Mouse (Mus musculus): ENCODE data around the gene Tmed5.
"Not testable (repeated sequence)": the region's sequence is repeated elsewhere in the genome, so short reads cannot be mapped to it uniquely, and the experiment has no call there.

Gene Tmed5

DNA sequence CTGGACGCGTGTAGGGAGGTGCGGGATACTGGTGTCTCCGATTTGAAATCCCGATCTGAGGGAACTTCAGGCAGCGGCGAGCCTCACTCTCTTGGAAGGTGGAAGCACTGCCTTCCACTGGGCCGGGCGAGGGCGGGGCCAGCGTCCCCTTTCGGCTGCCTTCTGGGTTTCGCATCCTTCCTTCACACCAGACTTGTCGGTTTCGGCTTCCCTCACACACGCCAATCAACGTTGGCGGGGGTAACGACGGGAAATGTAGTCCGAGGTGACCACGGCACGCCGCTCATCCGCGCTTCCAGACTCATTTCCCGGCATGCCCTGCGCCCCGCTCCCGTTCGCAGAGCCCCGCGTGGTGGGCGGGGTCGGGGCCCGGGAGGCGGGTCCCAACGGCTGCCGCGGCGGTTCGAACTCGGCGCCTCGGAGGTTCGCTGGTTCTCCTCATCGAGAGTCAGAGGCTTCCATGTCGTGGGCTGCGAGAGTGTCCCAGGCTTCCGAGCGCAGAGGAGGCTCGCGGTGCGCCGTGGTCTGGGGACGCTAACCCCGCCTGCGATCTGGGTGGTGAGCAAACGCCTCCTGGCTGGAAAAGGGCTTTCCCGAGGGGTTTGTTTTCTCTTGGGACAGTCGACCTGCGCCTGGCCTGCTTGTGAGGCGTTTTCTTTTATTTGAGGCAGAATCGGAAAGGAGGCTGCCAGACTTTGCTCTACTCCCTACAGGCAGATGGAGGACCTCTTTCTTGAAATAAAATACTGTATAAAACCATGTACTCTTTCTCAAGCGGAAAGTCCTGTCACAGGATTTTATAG, at the start of gene Tmed5, which contains the start of gene Ccdc18:
Gene Tmed5, minus strand, starts transcription at position 180 of the 803 bp plus-strand sequence.
Gene Ccdc18, plus strand, starts transcription at position 435 of the 803 bp plus-strand sequence.
- CTCF ChIA-PET, result no interaction called here

DNA sequence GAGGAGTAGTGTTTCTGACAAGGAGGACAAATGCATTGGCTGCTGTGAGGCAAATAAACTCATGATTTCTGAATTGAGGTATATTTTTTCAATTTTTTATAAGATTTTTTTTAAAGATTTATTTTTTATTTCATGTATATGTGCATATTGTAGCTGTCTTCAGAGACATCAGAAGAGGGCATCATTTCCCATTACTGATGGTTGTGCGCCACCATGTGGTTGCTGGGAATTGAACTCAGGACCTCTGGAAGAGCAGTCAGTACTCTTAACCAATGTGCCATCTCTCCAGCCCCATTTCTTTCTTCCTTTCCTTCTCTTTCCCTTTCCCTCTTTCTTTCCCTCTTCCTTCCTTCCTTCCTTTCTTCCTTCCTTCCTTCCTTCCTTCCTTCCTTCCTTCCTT, 31.3 kb upstream of the Tmed5 start:
- CTCF ChIA-PET, result no interaction called here

DNA sequence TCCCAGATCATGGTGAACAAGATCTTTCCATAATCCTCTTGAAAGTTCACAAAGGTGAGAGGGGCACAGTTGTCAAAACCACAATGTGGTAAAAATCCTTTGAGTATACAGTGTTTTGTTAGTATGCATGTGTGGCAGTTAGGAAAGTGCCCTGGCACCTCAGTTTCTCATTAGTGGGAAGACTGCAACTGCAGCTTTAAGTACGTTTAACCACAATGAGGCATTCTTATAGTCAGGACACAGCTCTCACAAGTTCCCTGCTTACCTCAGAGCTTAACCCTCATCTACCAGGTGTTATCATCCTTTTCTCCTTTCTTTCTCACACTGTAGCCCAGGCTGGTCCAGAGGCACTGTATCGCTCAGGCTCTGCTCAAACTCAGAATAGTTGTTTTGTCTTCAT, 28.4 kb upstream of the Tmed5 start:
- CTCF ChIA-PET, result no interaction called here

DNA sequence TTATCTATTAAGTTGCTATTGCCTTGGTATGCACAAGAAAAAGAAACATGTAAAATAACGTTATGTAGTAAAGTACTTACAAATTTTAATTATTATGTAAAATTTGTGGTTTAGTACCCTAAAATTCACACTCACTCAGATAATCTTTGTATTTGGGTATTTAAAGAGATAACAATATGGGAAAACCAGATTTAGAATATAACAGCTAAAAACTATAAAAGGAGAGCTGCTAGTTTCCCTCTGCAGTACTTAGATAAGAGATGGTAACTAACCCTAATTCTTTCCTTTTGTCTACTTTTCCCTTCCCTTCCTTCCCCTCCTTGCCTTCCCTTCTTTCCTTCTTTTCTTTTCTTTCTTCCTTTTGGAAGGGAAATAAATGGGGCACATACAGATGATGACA, 20.2 kb upstream of the Tmed5 start:
- CTCF ChIA-PET, result no interaction called here

DNA sequence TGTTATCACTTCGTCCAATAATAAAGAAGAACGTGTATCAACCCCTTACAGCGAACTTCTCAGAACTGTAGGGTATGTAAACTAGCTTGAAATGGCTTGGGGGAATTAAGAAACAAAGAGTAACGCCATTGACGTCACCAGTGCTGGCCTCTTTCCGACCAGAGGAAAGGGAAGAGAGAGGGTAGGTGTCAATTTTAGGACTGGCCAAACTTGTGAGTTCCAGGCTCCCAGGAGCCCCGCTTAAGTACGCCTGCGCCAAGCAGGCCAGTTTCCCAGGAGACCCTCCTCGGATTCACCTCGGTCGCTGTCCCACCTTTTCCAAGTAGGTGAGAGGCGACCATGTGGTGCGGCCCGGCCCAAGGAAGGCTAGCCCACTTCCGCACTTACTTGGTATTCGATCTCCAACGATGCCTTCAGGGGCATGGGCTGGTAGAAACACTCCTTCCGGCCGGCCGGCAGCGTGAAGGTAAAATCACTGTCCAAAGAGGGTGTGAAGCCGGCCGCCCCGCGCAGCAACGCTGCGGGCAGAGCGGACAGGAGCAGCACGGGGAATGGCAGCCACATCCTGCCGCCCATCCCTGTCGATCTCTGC, 475 bp downstream of the Tmed5 start:
- CTCF ChIA-PET, result no interaction called here

DNA sequence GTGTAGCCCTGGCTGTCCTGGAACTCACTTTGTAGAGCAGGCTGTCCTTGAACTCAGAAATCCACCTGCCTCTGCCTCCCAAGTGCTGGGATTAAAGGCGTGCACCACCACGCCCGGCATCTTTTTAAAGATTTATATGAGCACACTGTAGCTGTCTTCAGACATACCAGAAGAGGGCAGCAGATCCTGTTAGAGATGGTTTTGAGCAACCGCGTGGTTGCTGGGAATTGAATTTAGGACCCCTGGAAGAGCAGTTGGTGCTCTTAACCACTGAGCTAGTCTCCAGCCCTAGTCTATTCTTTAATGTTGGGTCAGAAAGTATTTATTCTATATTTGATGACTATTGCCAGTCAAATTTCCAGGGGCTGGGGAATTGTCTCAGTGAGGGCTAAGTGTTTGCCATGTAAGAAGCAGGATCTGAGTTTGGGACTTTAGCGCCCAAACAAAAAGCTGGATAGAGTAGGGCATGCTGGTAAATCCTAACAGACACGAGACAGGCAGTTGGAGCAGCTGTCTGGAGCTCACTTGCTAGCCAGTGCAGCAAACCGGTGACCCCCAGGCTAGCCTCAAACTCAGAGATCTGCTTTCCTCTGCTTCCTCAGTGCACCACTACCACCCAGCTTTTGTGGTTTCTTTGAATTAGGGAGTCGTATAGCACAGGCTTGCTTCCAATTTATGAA, 12.1 kb downstream of the Tmed5 start:
- CTCF ChIA-PET, result no interaction called here

DNA sequence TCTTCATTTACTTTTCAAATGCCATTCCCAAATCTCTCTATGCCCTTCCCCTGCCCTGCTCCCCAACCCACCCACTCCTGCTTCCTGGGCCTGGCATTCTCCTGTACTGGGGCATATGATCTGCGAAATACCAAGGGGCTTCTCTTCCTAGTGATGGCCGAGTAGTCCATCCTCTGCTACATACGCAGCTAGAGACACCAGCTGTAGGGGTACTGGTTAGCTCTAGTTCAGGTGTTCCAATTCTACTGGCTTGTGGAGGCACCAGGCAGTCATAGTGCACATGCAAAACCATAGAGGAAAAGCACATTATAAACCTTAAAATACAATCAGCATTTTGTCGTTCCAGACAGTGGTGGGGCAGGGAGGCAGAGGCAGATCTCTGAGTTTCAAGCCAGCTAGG, 14.7 kb downstream of the Tmed5 start:
- CTCF ChIA-PET, result no interaction called here

DNA sequence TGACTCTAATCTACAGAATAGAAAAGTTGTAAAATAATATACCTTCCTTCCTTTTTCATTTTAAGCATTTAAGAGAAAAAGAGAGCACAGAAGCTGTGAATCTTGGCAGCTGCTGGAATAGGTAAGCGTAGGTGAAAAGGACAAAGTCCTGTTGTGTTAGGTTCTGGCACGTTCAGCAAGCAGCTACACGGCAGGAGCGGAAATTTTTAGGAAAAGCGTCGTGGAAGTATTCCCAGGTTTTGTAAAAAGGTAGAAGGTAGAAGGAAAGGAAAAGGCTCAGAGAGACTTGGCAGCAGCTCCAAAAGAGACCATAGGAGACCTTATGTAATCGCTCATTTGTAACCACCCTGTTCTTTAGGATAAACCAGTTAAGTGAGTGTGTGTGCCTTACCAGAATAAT, 23.1 kb downstream of the Tmed5 start:
- CTCF ChIA-PET, result no interaction called here

DNA sequence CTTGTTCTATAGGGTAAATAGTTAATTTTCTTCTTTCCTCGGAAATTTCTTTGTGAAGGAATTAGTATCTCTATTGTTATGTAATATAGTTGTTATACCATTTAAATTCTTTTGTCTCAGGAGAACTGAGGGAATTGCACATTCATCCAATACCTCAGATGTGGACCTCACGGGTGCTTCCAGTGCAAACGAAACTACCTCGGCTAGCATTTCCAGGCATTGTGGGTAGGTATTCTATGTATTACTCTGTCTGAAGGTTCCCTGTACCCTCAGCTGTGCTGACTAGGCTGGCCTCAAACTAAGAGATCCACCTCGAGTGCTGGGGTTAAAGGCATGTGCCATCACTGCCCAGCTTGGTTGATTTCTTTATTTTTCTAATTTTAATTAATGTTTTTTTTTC, 28.1 kb downstream of the Tmed5 start:
- CTCF ChIA-PET, result interaction anchor here (0.6 kb wide), 1 partner anchor 22 kb away, joined by 4 read pairs; no protein-coding TSS in a partner anchor

DNA sequence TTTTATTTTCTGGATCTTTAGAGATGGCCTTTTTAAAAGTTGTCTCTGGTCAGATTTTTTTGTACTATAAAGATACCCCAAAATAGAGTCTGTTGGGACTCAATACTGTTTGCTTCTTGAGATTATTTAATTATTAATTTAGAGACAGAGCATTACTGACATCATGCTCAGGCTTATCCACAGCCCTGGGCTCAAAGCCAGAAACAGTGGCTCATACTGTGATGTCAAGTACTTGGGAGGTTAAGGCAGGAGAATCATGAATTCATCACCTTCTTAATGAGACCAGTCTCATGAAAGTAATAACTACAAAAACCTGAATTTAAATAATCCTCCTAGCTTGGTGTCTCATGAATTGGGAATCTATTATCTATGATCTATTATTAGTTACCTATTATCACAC, 32.2 kb downstream of the Tmed5 start:
- CTCF ChIA-PET, result no interaction called here

DNA sequence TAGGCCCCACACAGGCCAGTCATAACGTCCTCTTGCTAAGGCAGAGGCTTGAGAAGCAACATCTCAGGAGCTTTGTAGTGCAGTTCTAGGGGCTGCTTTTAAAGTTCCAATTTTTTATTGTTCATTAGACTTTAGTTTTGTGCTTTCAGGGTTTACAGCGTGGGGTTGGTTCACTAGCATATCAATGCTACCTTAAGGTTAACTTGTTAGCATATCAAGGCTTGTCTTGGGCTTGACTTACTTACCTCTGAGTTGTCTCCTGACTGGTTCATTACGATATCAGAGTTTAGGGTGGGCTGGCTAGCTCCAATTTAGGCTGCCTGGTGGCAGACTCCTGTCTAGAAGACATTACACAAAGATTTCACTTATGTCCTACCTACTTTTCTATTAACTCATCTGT, 34.7 kb downstream of the Tmed5 start:
- CTCF ChIA-PET, result no interaction called here

DNA sequence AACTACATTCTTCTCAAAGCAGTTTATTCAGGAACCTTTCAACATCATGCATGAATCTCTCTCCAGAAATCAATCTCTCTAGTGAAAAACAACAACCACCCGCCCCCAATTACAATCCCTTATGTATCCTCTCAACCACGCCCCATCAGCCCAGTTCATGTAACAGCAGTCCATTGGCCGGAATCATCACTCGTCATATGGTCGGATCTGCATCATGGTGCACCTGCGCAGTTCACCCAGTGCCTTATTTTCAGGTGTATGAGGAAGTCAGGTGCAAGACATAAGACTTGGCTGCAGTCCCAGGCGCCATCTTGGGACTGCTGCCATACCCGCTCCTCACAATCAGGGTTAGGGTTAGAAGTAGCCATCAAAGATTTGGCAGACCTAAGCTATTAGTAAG, 39.7 kb downstream of the Tmed5 start:
- CTCF ChIA-PET, result not testable (repeated sequence)

DNA sequence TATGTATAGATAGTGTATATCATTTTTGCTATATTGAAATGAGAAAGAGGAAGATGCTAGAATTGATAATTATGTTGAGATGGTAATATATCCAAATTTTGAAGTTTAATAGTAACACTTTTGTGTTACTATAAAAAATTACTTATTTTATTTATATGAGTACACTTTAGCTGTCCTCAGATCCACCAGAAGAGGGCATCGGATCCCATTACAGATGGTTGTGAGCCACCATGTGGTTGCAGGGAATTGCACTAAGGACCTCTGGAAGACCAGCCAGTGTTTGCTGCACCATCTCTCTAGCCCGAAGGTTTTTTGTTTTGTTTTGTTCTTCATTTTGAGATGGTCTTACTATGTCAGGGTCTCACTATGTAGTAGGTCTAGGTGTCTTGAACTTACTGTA, 47.0 kb downstream of the Tmed5 start:
- CTCF ChIA-PET, result no interaction called here

DNA sequence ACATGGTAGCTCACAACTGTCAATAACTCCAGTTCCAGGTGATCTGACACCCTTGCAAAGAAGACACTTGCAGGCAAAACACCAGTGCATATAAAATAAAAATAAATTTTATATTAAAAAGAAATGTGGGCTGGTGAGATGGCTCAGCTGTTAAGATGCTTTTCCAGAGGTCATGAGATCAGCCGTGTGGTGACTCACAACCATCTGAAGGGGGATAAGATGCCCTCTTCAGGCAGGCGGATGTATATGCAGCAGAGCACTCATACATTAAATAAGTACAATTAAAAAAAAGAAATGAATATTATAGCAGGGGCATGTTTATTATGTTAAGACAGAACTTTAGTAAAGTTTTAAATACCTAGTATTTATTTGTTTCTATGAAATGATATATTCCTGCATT, 50.0 kb downstream of the Tmed5 start:
- CTCF ChIA-PET, result interaction anchor here (0.6 kb wide), 1 partner anchor 22 kb away, joined by 4 read pairs; no protein-coding TSS in a partner anchor

DNA sequence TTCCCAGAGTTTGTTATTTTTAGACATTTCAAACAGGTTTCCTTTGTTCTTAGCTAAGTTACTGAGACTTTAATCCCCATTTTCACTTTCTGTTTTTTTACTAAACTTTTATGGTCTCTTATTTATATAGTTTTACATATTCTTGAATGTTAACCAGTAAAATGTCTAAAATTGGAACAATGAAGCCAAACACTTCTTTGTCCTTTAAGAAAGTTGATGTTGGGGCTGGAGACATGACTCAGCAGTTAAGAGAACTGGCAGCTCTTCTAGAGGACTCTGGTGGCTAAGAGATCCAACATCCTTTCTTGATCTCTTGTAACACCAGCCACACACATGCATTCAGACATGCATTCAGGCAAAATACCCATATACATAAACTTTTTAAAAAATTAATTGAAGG, 52.8 kb downstream of the Tmed5 start:
- CTCF ChIA-PET, result interaction anchor here (0.5 kb wide), 1 partner anchor 17 kb away, joined by 4 read pairs; no protein-coding TSS in a partner anchor

DNA sequence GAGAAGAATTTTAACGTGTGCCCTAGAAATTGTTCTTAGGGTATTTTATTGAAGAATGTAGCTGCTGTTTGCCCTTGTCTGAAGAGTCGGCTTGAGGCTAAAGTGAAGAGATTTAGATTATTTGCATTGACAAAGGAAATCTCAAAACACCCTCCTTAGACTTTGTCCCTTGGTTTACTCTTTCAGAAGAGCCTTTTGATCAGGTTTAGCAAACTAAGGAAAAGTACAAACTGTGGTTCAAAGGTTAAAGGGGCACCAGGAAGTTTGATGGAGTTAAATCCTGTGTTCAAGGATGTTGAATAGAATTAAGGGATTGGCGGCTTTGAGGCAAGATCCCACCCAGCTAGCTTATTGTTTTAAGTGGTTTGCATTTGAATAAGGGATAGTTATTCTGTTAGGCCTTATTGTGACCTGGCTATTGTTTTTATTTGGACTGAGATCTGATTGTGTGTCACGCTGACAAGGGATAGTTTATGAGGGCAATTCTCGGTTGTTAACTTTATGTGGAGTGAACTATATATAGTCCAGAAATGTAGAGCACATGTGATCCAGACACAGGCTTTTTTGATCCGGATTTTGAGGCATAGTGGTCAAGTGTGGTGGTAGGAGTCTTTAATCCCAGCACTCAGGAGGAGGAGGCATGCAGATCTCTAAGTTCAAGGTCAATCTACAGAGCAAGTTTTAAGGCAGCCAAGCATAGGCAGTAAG, 55.4 kb downstream of the Tmed5 start:
- CTCF ChIA-PET, result interaction anchor here (0.9 kb wide), 1 partner anchor 78 kb away, joined by 4 read pairs; no protein-coding TSS in a partner anchor

DNA sequence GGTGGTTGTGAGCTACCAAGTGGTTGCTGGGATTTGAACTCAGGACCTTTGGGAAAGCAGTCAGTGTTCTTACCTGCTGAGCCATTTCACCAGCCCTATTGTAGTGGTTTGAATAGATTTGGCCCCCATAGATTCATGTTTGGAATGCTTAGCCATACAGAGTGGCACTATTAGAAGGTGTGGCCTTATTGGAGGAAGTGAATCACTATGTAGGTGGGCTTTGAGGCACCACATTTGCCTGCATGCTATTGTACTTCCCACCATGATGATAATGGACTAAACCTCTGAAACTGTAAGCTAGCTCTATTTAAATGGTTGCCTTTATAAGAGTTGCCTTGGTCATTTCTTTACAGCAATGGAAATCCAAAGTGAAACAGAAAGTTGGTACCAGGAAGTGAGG, 56.2 kb downstream of the Tmed5 start:
- CTCF ChIA-PET, result no interaction called here

DNA sequence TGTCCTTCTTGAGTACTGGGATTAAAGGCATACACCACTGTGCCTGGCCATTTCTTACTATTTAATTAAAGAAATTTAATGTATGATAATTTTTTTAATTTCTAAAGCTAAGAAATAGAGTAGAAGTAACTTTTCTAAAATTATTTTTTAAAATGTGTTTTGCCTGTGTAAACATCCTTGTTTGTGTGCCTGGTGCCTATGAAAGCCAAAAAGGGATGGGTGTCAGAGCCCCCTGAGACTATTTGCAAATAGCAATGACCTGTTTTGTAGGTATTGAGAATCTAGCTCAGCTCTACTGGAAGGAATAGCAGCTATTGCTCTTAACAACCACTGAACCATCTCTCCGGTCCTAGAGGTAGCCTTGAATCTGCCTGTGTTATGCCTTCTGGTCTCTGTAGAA, 60.1 kb downstream of the Tmed5 start:
- CTCF ChIA-PET, result no interaction called here

DNA sequence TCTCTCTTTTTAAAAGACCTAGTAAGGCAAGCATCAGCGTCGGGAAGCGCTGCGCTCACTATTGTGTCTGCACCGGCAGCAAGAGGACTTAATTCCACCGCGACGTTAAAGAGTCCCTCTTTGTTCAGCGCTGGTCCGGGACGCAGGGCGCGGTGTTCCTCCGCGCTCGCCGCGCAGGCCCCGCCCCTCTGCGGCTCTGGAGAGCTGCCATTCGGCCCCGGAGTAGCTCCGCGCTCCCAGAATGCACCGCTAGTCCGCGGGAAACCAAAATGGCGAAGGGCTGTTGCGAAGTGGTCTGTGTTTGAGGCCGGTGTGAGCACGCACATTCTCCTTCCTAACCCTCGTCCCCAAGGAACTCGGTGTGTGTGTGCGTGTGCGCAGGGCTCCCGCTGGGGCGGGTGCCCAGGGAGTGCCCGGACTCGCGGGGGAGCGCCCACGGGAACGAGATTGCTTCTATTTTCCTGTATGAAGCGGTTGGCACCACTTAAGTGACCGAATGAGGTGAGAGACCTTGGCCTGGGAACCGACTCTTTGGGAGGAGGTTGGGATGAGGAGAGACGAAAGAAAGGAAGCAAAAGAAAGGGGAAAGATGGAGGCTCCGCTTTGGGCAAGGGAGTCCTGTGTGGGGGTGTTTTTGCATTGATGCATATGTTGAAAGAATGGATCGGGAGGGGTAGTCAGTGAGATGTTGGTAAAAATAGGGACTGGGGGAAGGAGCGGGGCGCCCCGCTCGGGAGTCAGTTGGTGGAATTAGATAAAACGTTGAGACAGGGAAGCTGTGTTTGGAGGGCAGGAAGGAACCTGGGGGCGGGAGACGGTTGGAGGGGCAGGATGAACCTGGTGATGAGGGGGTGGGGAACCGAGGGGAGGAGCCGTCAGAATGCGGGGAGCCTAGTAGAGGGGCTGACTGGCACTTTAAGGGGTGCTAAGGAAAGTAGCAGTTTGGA, 66.7 kb downstream of the Tmed5 start, which contains the start of gene Mtf2:
Gene Mtf2, plus strand, starts transcription at position 210 of the 947 bp plus-strand sequence.
- CTCF ChIA-PET, result interaction anchor here (0.6 kb wide), 1 partner anchor 308 kb away, joined by 8 read pairs; no protein-coding TSS in a partner anchor

DNA sequence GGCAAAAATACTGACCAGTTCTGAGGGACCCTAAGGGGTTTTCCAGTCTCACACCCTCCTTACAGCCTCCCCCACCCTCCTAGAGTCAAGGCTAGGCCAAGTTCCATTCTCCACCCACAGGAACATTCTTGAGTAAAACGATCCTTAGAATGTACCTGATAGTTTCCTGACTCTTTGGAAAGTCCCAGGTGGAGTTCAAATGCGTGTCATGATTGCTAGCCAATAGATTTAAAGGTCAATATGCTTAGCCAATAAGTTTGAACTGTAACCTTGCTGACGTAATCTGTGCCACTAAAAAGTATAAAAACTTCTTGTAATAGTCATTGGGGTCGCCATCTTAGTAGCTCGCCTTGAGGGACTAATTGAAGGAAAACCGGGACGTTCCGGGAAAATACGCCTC, 72.0 kb downstream of the Tmed5 start:
- CTCF ChIA-PET, result no interaction called here
